Mouse (Mus musculus): ENCODE data around the gene Gjb3.

GRCm38 (mm10) chr4:127362520-127362919 is 31.9 kb upstream of the Gjb3 start:
- TF ChIP-seq POLR2A (IDR thresholded peaks at IDR 0.05; ENCODE audit: insufficient read length, low read depth) (no peak), MAX (IDR thresholded peaks at IDR 0.05; ENCODE audit: low read depth) (no peak), MYOD1 (IDR thresholded peaks at IDR 0.05; ENCODE audit: control insufficient read depth in 1 of 3, insufficient read length in 2 of 3, low read depth in 2 of 3) (no peak), POLR2AphosphoS2 (IDR thresholded peaks at IDR 0.05; ENCODE audit: insufficient read length, low read depth) (no peak), SRF (IDR thresholded peaks at IDR 0.05; ENCODE audit: control insufficient read depth, insufficient read length, low read depth) (no peak), USF1 (IDR thresholded peaks at IDR 0.05; ENCODE audit: low read depth) (no peak), MYOG (IDR thresholded peaks at IDR 0.05; ENCODE audit: control insufficient read depth in 1 of 3, insufficient read depth in 1 of 3, insufficient read length in 2 of 3, low read depth in 2 of 3) (no peak), REST (IDR thresholded peaks at IDR 0.05; ENCODE audit: insufficient read depth, insufficient read length) (no peak), CEBPB (IDR thresholded peaks at IDR 0.05; ENCODE audit: insufficient read depth, poor library complexity, severe bottlenecking) (no peak), TCF3 (IDR thresholded peaks at IDR 0.05; ENCODE audit: insufficient read length, low read depth) (no peak), TCF12 (IDR thresholded peaks at IDR 0.05; ENCODE audit: insufficient read depth, poor library complexity, severe bottlenecking) (no peak), E2F4 (IDR thresholded peaks at IDR 0.05; ENCODE audit: insufficient read depth) (no peak)
